Mouse (Mus musculus) lung, embryonic 16.5 days (tissue): ENCODE data around the gene Psg20. TPM values are rescaled to one million over a fixed set of nuclear protein-coding genes. Genes with fewer than 3 reads are reported as not detected.
"Not testable (repeated sequence)": the region's sequence is repeated elsewhere in the genome, so short reads cannot be mapped to it uniquely, and the experiment has no call there.

ENCODE experiments used
- ATAC-seq: fragments of 200-750 bp; cut with Nextera tagmentation; 2 replicates; pipeline ENCODE4 v1.8.0; 2017; ENCODE audit warnings: low read depth, mild to moderate bottlenecking, moderate library complexity
- H3K27ac ChIP-seq: fragments of 300-500 bp; sonication (generic); 2 replicates; pipeline ENCODE4 v1.5.1; 2014; ENCODE audit warnings: mild to moderate bottlenecking, control low read depth, low read length
- H3K27me3 ChIP-seq: fragments of 300-500 bp; sonication (generic); 2 replicates; pipeline ENCODE4 v1.6.1; 2014; ENCODE audit warnings: low read depth, low read length, mixed read lengths; ENCODE audit not compliant: control insufficient read depth, insufficient read depth
- H3K36me3 ChIP-seq: fragments of 300-500 bp; sonication (generic); 2 replicates; pipeline ENCODE4 v1.6.1; 2014; ENCODE audit warnings: low read length; ENCODE audit not compliant: control insufficient read depth, insufficient read depth
- H3K4me1 ChIP-seq: fragments of 300-500 bp; sonication (generic); replicated peaks from 2 replicates; pipeline ENCODE4 v1.6.1; 2014; ENCODE audit warnings: low read length, mixed read lengths; ENCODE audit not compliant: control insufficient read depth, insufficient read depth
- H3K4me2 ChIP-seq: fragments of 300-500 bp; sonication (generic); 2 replicates; pipeline ENCODE4 v1.6.1; 2014; ENCODE audit warnings: low read depth, low read length, control low read depth
- H3K4me3 ChIP-seq: fragments of 300-500 bp; sonication (generic); 2 replicates; pipeline ENCODE4 v1.5.1; 2014; ENCODE audit warnings: mild to moderate bottlenecking, low read length, control low read depth
- H3K9ac ChIP-seq: fragments of 300-500 bp; sonication (generic); 2 replicates; pipeline ENCODE4 v1.6.1; 2014; ENCODE audit warnings: low read length, control low read depth
- H3K9me3 ChIP-seq: fragments of 300-500 bp; sonication (generic); 2 replicates; pipeline ENCODE4 v1.6.1; 2016; ENCODE audit warnings: low read length; ENCODE audit not compliant: control insufficient read depth
- WGBS: fragments of 180-500 bp; shearing (Covaris S2); extraction: QIAGEN DNeasy Blood & Tissue Kit; methylation state at CpG from one replicate; pipeline ENCODE4 v1.1.7; 2014; 5-methylcytosine and 5-hydroxymethylcytosine counted together
- polyA plus RNA-seq: library from polyadenylated mRNA; unstranded; fragments of >200 nt; fragmentation: Nextera tagmentation; extraction: Ambion mirVana; gene quantifications from 2 replicates; pipeline ENCODE4 v1.2.1, GENCODE M21; 2015

Gene Psg20
- polyA plus RNA-seq, 1 experiment from 2014 or later = not detected

DNA sequence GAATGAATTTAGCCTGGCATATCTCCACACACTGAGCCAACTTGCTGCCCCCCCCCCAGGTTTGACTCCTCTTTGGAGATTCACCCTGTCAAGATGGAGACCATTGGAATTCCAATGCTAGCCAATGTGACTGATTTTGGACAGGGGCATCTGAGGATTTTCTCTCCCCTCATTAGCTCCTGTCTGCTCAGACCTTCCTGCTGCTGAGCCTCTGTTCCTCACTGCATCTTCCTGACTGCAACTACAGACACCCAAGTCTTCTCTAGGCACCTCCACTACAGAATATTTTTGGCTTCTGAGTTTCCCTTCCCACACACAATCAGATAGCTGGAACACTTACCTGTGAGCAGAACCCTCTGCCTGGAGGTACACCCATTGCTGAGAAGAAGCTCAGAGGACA, 399 bp downstream of the Psg20 start:
- ATAC-seq = no peak

DNA sequence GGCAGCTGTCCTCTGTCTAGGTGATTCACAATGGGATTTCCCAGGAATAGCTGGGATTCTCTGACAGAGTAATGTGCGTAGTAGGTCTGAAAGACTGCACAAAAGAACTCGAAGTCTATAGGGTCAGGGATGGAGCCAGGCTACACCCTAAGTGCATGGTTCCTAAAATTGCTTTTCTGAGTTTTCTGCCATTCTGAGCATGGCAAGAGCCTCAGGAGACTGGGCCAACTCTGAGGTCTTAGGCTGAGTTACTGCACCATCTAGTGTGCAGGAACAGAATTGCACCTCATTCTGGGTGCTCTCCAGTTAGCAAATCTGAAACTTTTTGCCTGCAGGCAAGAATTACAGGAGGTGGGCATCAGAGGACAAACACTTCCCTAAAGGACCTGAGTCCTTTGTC, 6.2 kb downstream of the Psg20 start:
- Histone ChIP-seq H3K9ac (no peak overlapping the region), H3K4me1 (no peaks in the 10 kb centered on the region), H3K9me3 (no peaks in the 10 kb centered on the region), H3K36me3 (no peaks in the 10 kb centered on the region), H3K4me3 (no peak overlapping the region), H3K4me2 (no peak overlapping the region), H3K27ac (no peak overlapping the region), H3K27me3 (no peaks in the 10 kb centered on the region)
- no peak for ATAC-seq
- 40% methylated on average over 2 of the region's 2 CpGs for WGBS

More for the DNA sequence above, 399 bp downstream of the Psg20 start:
- H3K36me3 ChIP-seq = no peaks in the 10 kb centered on the region
- no peaks in the 10 kb centered on the region for H3K27me3 ChIP-seq
- no peak overlapping the region for H3K4me2 ChIP-seq
- H3K4me3 ChIP-seq = no peak overlapping the region
- no peak overlapping the region for H3K27ac ChIP-seq
- no peaks in the 10 kb centered on the region for H3K9me3 ChIP-seq
- H3K9ac ChIP-seq = no peak overlapping the region
- no peaks in the 10 kb centered on the region for H3K4me1 ChIP-seq

DNA sequence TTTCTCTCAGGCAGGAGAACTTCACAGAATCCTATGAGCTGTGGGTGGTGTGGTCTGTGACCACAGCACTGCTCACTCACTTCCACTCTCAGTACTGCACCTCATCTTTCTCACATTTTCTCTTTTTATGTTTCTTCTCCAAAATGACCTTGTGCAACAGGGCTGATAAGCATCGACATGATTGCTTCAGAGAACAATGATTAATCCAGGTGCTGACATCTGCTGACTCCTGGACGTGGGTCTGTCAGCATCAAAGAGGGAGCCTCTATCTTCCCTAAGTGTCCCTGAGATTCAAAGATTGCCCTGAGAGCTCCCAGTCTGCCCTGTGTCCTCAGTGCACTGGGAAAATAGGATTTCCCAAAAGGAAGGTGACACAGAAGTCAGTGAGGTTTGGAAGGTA, 29.4 kb downstream of the Psg20 start, which contains the start of gene Psg21:
Gene Psg21, minus strand, starts transcription at position 101 of the 400 bp plus-strand sequence.
- H3K36me3 ChIP-seq, H3K9me3 ChIP-seq, H3K4me1 ChIP-seq, H3K9ac ChIP-seq, H3K27me3 ChIP-seq, ATAC-seq, H3K4me3 ChIP-seq, H3K4me2 ChIP-seq, H3K27ac ChIP-seq: not testable (repeated sequence)
- 25% methylated on average over 1 of the region's 2 CpGs for WGBS

DNA sequence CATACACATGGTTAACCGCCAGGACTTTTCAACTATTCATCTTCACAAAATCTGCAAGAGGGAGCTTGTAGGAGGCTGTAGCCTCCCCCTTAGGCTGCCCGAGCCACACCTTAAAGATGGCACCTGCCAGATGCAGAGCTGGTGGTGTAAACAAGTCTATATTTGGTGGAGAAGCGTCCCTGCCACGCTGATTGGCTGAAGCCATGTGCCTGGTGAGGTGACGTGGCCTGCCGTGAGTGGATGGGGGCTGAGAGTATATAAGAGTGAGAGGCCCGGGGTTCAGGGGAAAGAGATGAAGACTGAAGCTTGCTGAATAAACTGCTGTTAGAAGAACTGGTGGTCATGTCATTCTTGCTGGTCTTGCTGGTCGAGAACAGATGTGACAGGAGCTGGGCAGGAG, 59.1 kb downstream of the Psg20 start:
- H3K4me2 ChIP-seq, H3K9ac ChIP-seq, H3K36me3 ChIP-seq, H3K27ac ChIP-seq, H3K9me3 ChIP-seq, ATAC-seq, H3K4me3 ChIP-seq, H3K4me1 ChIP-seq, H3K27me3 ChIP-seq: not testable (repeated sequence)
- 70% methylated on average over 8 of the region's 8 CpGs for WGBS

Other genes starting within 250 kb of the Psg20 start
- not detected in 2 replicates for gene Psg26, start 202.0 kb downstream of the Psg20 start, polyA plus RNA-seq
- not detected in 2 replicates for gene Psg25, start 153.9 kb downstream of the Psg20 start, polyA plus RNA-seq
- gene Psg27, start 118.9 kb downstream of the Psg20 start, polyA plus RNA-seq = not detected in 2 replicates
- not detected in 2 replicates for gene Psg23, start 69.7 kb downstream of the Psg20 start, polyA plus RNA-seq
- not detected in 2 replicates for gene Psg21, start 29.5 kb downstream of the Psg20 start, polyA plus RNA-seq
- gene Psg22, start 31.9 kb upstream of the Psg20 start, polyA plus RNA-seq = not detected in 2 replicates
- gene Psg19, start 112.3 kb upstream of the Psg20 start, polyA plus RNA-seq = not detected in 2 replicates
- 0.06 TPM in 1 of 2 replicates, not detected in the other for gene Psg17, start 135.4 kb upstream of the Psg20 start, polyA plus RNA-seq
- gene Mill2, start 153.8 kb upstream of the Psg20 start, polyA plus RNA-seq = 2.3 and 3.0 TPM in 2 replicates
- gene Pglyrp1, start 185.1 kb upstream of the Psg20 start, polyA plus RNA-seq = 12.5 and 18.1 TPM in 2 replicates
- 30.8 and 32.7 TPM in 2 replicates for gene Ccdc61, start 224.2 kb upstream of the Psg20 start, polyA plus RNA-seq
- 0.89 and 0.99 TPM in 2 replicates for gene Nova2, start 239.7 kb upstream of the Psg20 start, polyA plus RNA-seq